Mouse (Mus musculus) liver, postnatal 0 days (tissue): Measurements from ENCODE around the gene Hoxd11. TPM values are rescaled to one million over a fixed set of nuclear protein-coding genes. Genes with fewer than 3 reads are reported as not detected.

ENCODE experiments used
- ATAC-seq: fragments of 200-750 bp; cut with Nextera tagmentation; 2 replicates; pipeline ENCODE4 v1.8.0; 2017; ENCODE audit warnings: mild to moderate bottlenecking, moderate library complexity
- DNase-seq: peaks from one replicate; pipeline ENCODE4 v3.0.0-alpha.2; 2016
- H3K27ac ChIP-seq: fragments of 300-500 bp; sonication (generic); 2 replicates; pipeline ENCODE4 v1.5.1; 2014; ENCODE audit warnings: antibody characterized with exemption, moderate library complexity, mild to moderate bottlenecking, low read depth
- H3K27me3 ChIP-seq: fragments of 300-500 bp; sonication (generic); 2 replicates; pipeline ENCODE4 v1.6.1; 2014; ENCODE audit warnings: low read length, control low read depth, mixed read lengths; ENCODE audit not compliant: insufficient read depth
- H3K36me3 ChIP-seq: fragments of 300-500 bp; sonication (generic); replicated peaks from 2 replicates; pipeline ENCODE4 v1.6.1; 2014; ENCODE audit warnings: mild to moderate bottlenecking, control low read depth, low read length, moderate library complexity, mixed read lengths; ENCODE audit not compliant: insufficient read depth
- H3K4me1 ChIP-seq: fragments of 300-500 bp; sonication (generic); 2 replicates; pipeline ENCODE4 v1.6.1; 2014; ENCODE audit warnings: antibody characterized with exemption, mild to moderate bottlenecking, control low read depth; ENCODE audit not compliant: insufficient read depth
- H3K4me2 ChIP-seq: fragments of 300-500 bp; sonication (generic); 2 replicates; pipeline ENCODE4 v1.6.1; 2014; ENCODE audit warnings: low read depth, mild to moderate bottlenecking, low read length, moderate library complexity, mixed read lengths
- H3K4me3 ChIP-seq: fragments of 300-500 bp; sonication (generic); 2 replicates; pipeline ENCODE4 v1.5.1; 2014; ENCODE audit warnings: low read depth, low read length
- H3K9ac ChIP-seq: fragments of 300-500 bp; sonication (generic); replicated peaks from 2 replicates; pipeline ENCODE4 v1.6.1; 2014; ENCODE audit warnings: mild to moderate bottlenecking, moderate library complexity
- H3K9me3 ChIP-seq: fragments of 300-500 bp; sonication (generic); 2 replicates; pipeline ENCODE4 v1.6.1; 2016; ENCODE audit warnings: mild to moderate bottlenecking, control low read depth, low read length, mixed read lengths
- CTCF ChIP-seq: sonication (generic); IDR thresholded peaks from 2 replicates; pipeline ENCODE4 v1.5.1; 2016; ENCODE audit warnings: antibody characterized with exemption, low read depth
- EP300 ChIP-seq: IDR thresholded peaks from 2 replicates; pipeline ENCODE4 v1.6.1; 2016; ENCODE audit warnings: antibody characterized with exemption, low read depth, mild to moderate bottlenecking
- WGBS: fragments of 180-500 bp; shearing (Covaris S2); extraction: QIAGEN DNeasy Blood & Tissue Kit; methylation state at CpG from one replicate; pipeline ENCODE4 v1.1.7; 2014; ENCODE audit not compliant: insufficient replicate concordance; 5-methylcytosine and 5-hydroxymethylcytosine counted together
- polyA plus RNA-seq: library from polyadenylated mRNA; unstranded; fragments of >200 nt; fragmentation: Nextera tagmentation; extraction: Ambion mirVana; gene quantifications from 2 replicates; pipeline ENCODE4 v1.2.1, GENCODE M21; 2015

The Hoxd11 gene
- polyA plus RNA-seq, 1 experiment from 2014 or later = not detected

- WGBS = 13% methylated on average over 2 of the region's 2 CpGs
- H3K4me1 ChIP-seq = peaks cover 3% of the 10 kb centered on the region; the same call in 1 of the 2 replicates
Observed at GRCm38 (mm10) chr2:74677106-74677505, 2.3 kb upstream of the Hoxd11 start.

GRCm38 (mm10) chr2:74679596-74679971 is 227 bp downstream of the Hoxd11 start:
- 1% methylated on average over 26 of the region's 26 CpGs for WGBS
- no peak for ATAC-seq
- H3K27me3 ChIP-seq = peaks cover 100% of the 10 kb centered on the region

More at GRCm38 (mm10) chr2:74677106-74677505, 2.3 kb upstream of the Hoxd11 start:
- H3K27me3 ChIP-seq = peaks cover 100% of the 10 kb centered on the region
- H3K9me3 ChIP-seq = no peaks in the 10 kb centered on the region
- no peak for TF ChIP-seq EP300
- TF ChIP-seq CTCF = no peak
- no peak overlapping the region for H3K4me3 ChIP-seq
- H3K27ac ChIP-seq = no peak overlapping the region
- no peak overlapping the region for H3K4me2 ChIP-seq
- H3K36me3 ChIP-seq = no peaks in the 10 kb centered on the region
- ATAC-seq (no peak), DNase-seq (no peak)
- no peak overlapping the region for H3K9ac ChIP-seq

GRCm38 (mm10) chr2:74679980-74680379 is 623 bp downstream of the Hoxd11 start:
- ATAC-seq = no peak
- Histone ChIP-seq H3K27me3 (peaks cover 100% of the 10 kb centered on the region), H3K36me3 (no peaks in the 10 kb centered on the region), H3K27ac (no peak overlapping the region), H3K4me2 (no peak overlapping the region), H3K4me1 (peaks cover 3% of the 10 kb centered on the region; the same call in 1 of the 2 replicates), H3K4me3 (no peak overlapping the region), H3K9ac (no peak overlapping the region), H3K9me3 (no peaks in the 10 kb centered on the region)
- peak; percentile 13 for DNase-seq
- WGBS = 1% methylated on average over 23 of the region's 23 CpGs
- no peak for TF ChIP-seq EP300
- no peak for TF ChIP-seq CTCF

More at GRCm38 (mm10) chr2:74679596-74679971, 227 bp downstream of the Hoxd11 start:
- no peak for TF ChIP-seq EP300
- no peak for TF ChIP-seq CTCF
- H3K9me3 ChIP-seq = no peaks in the 10 kb centered on the region
- no peak overlapping the region for H3K4me3 ChIP-seq
- H3K36me3 ChIP-seq = no peaks in the 10 kb centered on the region
- H3K4me1 ChIP-seq = peaks cover 3% of the 10 kb centered on the region; the same call in 1 of the 2 replicates
- no peak overlapping the region for H3K27ac ChIP-seq
- DNase-seq = no peak
- H3K9ac ChIP-seq = no peak overlapping the region
- H3K4me2 ChIP-seq = no peak overlapping the region

- peak; percentile 12 for DNase-seq
- no peak overlapping the region for H3K9ac ChIP-seq
- TF ChIP-seq EP300 = no peak
- no peak for TF ChIP-seq CTCF
- H3K4me1 ChIP-seq = peaks cover 3% of the 10 kb centered on the region; the same call in 1 of the 2 replicates
- H3K4me3 ChIP-seq = no peak overlapping the region
- no peaks in the 10 kb centered on the region for H3K36me3 ChIP-seq
- 2% methylated on average over 21 of the region's 21 CpGs for WGBS
- no peaks in the 10 kb centered on the region for H3K9me3 ChIP-seq
- H3K4me2 ChIP-seq = no peak overlapping the region
- no peak overlapping the region for H3K27ac ChIP-seq
- no peak for ATAC-seq
- peaks cover 100% of the 10 kb centered on the region for H3K27me3 ChIP-seq
Observed at GRCm38 (mm10) chr2:74680561-74681398, 1.4 kb downstream of the Hoxd11 start.

- ATAC-seq = no peak
- Histone ChIP-seq H3K4me2 (0 out of 2 replicates have a peak overlapping the region, but pooled peaks have one; percentile 23), H3K4me3 (no peak overlapping the region; the same call in 1 of the 2 replicates)
Observed at GRCm38 (mm10) chr2:74681594-74682531, 2.5 kb downstream of the Hoxd11 start.

GRCm38 (mm10) chr2:74682796-74683195 is 3.4 kb downstream of the Hoxd11 start:
- TF ChIP-seq CTCF (no peak), EP300 (no peak)
- DNase-seq (no peak), ATAC-seq (no peak)
- 2% methylated on average over 27 of the region's 51 CpGs for WGBS
- Histone ChIP-seq H3K4me3 (peak overlapping the region; percentile 10; the same call in 1 of the 2 replicates), H3K4me1 (peaks cover 3% of the 10 kb centered on the region; the same call in 1 of the 2 replicates), H3K9me3 (no peaks in the 10 kb centered on the region), H3K9ac (no peak overlapping the region), H3K4me2 (no peak overlapping the region), H3K36me3 (no peaks in the 10 kb centered on the region), H3K27me3 (peaks cover 97% of the 10 kb centered on the region), H3K27ac (no peak overlapping the region)

More at GRCm38 (mm10) chr2:74681594-74682531, 2.5 kb downstream of the Hoxd11 start:
- Histone ChIP-seq H3K36me3 (no peaks in the 10 kb centered on the region), H3K27me3 (peaks cover 97% of the 10 kb centered on the region), H3K9me3 (no peaks in the 10 kb centered on the region), H3K9ac (no peak overlapping the region), H3K4me1 (peaks cover 3% of the 10 kb centered on the region; the same call in 1 of the 2 replicates), H3K27ac (no peak overlapping the region)
- WGBS = 2% methylated on average over 77 of the region's 78 CpGs
- DNase-seq = no peak
- TF ChIP-seq CTCF = no peak
- no peak for TF ChIP-seq EP300
